Mouse (Mus musculus) liver, embryonic 18 days (tissue): ENCODE data around the gene Olfr881. TPM values are rescaled to one million over a fixed set of nuclear protein-coding genes. Genes with fewer than 3 reads are reported as not detected.

Experiments
- polyA plus RNA-seq: library from polyadenylated mRNA; depleted of rRNA; stranded (reverse); fragments of >200 nt; gene quantifications from 2 replicates; pipeline ENCODE4 v1.2.3, GENCODE M21; 2012; rRNA removed

Gene Olfr881
- not detected in 2 replicates for polyA plus RNA-seq

DNA sequence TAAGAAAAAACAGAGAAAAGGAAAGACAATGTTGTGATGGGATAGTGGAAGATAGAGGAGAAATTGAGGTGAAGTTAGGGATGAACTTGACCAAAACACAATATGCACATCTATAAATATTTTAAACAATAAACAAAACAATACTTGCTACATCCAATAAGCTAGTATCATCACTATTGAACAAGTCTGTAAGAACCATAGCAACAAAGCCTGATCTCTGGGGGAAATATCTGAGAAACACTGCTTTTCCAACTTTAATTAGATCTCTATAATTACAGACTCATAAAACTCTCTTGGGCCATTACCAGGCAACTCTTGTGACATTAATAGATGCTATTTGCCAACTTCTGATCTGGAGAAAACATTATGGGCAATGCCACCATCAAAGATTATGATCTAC, at the start of gene Olfr881:
TSS of gene Olfr881 (plus strand) at position 301 of the 400 bp plus-strand sequence.

DNA sequence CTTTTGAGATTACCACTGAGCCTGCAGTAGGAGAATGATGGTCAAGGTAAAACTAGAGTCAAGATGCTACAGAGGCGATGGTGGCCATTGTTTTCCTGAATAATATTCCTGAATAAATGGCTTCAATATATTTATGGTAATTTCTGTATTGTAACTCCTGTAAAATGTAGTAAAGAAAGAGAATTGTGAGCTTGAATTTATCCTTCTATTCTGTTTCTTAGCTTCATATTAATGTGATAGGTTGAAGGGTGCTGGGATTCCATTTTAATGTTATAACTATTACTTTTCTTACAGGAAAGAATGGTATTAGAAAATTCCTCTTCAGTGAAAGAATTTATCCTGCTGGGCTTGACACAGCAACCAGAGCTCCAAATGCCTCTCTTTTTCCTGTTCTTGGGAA, 33.9 kb downstream of the Olfr881 start, which contains the start of gene Olfr883:
TSS of gene Olfr883 (plus strand) at position 301 of the 400 bp plus-strand sequence.

Other genes with a start within 250 kb of the Olfr881 start
- not detected in 2 replicates for gene Olfr874, start 246.7 kb upstream of the Olfr881 start, polyA plus RNA-seq
- not detected in 2 replicates for gene Olfr875, start 220.0 kb upstream of the Olfr881 start, polyA plus RNA-seq
- not detected in 2 replicates for gene Olfr876, start 188.8 kb upstream of the Olfr881 start, polyA plus RNA-seq
- gene Olfr877, start 137.6 kb upstream of the Olfr881 start, polyA plus RNA-seq, result not detected in 2 replicates
- not detected in 2 replicates for gene Olfr145, start 95.1 kb upstream of the Olfr881 start, polyA plus RNA-seq
- gene Olfr878, start 74.0 kb upstream of the Olfr881 start, polyA plus RNA-seq, result not detected in 2 replicates
- not detected in 2 replicates for gene Olfr883, start 34.0 kb downstream of the Olfr881 start, polyA plus RNA-seq
- not detected in 2 replicates for gene Olfr884, start 54.7 kb downstream of the Olfr881 start, polyA plus RNA-seq
- gene Olfr885, start 69.5 kb downstream of the Olfr881 start, polyA plus RNA-seq, result not detected in 2 replicates
- gene Olfr887, start 92.2 kb downstream of the Olfr881 start, polyA plus RNA-seq, result not detected in 2 replicates
- not detected in 2 replicates for gene Olfr888, start 116.3 kb downstream of the Olfr881 start, polyA plus RNA-seq
- under 0.01 TPM in 1 of 2 replicates, not detected in the other for gene Olfr889, start 123.4 kb downstream of the Olfr881 start, polyA plus RNA-seq
- gene Olfr890, start 150.7 kb downstream of the Olfr881 start, polyA plus RNA-seq, result not detected in 2 replicates
- gene Olfr891, start 189.0 kb downstream of the Olfr881 start, polyA plus RNA-seq, result not detected in 2 replicates
- gene Olfr893, start 216.5 kb downstream of the Olfr881 start, polyA plus RNA-seq, result not detected in 2 replicates
- not detected in 2 replicates for gene Olfr894, start 226.2 kb downstream of the Olfr881 start, polyA plus RNA-seq